Mouse (Mus musculus): Measurements from ENCODE around the gene Ankrd11. TPM values are rescaled to one million over a fixed set of nuclear protein-coding genes. Genes with fewer than 3 reads are reported as not detected.

The Ankrd11 gene
- 67.5 TPM for polyA plus RNA-seq (2014; fragmentation: Illumina TruSeq; extraction: RNeasy Lipid Tissue Mini Kit (QIAGEN cat#74804); ENCODE audit: low read depth, low replicate concordance)

DNA sequence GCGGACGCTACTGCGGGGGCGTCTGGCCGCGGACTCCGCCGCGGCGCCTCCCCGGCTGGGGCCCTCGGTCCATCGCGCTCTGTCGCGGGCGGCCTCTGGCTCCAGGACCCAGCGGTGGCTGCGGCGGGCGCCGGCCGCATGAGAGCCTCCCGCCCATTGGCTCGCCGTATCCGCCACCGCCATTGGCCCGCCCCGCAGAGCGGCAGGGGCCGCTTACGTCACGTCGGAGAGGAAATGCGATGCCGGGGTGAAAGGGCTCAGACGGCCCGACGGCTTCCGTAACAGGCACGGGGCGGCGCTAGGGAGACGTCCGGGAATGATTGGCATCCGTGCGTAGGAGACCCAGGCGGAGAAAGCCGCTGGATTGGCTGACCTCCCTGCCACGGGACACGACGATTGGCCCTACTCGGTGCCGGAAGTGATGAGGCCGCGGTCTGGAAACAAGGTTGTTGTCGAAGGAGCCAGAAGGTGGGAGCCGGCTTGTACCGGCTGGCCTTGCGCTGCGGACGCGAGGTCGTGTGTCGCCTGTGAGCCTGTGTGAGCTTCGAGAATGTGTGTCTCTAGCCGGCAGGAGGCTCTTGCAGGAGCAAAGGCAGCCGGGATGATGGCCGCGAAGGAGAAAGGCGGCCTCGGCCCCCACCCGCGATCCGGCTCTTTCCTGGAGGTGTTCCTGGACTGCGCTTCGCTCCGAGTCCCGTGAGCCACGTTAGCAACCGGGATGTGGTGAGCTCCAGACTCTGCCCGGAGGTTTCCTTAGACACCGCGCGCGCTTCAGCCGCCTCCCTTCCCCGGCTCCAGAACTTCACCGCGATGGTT is at the start of gene Ankrd11:
Gene Ankrd11, minus strand, starts transcription at position 120 of the 816 bp plus-strand sequence.

GRCm38 (mm10) chr8:123062721-123063120 is 20.6 kb upstream of the Ankrd11 start, which contains the start of gene Spg7:
Spg7 (plus strand) TSS chr8:123062942.

DNA sequence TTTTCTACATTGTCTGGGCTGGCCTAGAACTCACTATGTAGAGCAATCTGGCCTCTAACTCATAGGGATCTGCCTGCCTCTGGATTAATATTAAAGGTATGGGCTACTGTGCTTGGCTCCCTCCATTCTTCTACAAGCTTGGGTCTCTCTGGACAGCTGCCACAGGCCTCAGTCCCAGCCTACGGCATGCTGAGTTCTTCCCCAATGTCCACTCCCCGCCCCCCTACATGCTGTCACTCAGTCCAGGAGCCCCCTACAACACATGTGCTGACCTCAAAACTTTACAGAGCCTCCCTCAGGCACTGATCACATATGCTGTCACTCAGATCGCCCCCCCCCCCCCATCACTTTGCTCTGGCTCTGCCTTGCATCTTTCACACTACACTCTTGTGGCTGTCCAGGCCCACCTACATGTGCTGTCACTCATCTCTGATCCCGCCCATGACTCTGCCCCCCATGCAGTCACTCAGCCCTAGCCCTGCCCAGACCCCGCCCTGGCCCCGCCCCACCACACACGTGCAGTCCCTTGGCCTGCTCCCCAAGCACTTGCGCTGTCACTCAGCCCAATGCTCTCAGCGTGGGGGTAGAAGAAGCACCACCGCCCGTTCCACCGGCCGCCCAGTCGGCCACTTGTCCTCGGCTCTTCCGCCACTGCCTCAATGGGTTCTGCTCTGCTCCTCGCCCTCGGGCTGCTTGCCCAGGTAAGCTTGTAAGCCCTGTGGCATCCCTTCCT is 194.1 kb downstream of the Ankrd11 start, which contains the start of gene Cdh15:
Gene Cdh15, plus strand, starts transcription at position 138 of the 733 bp plus-strand sequence.

Other genes starting within 250 kb of the Ankrd11 start
- gene Cdh15, start 194.3 kb downstream of the Ankrd11 start, polyA plus RNA-seq (2014; fragmentation: Illumina TruSeq; extraction: RNeasy Lipid Tissue Mini Kit (QIAGEN cat#74804); ENCODE audit: low read depth, low replicate concordance): not detected
- gene Spg7, start 20.7 kb upstream of the Ankrd11 start, polyA plus RNA-seq (2014; fragmentation: Illumina TruSeq; extraction: RNeasy Lipid Tissue Mini Kit (QIAGEN cat#74804); ENCODE audit: low read depth, low replicate concordance): 32.2 TPM
- 71.7 TPM for gene Rpl13, start 60.1 kb upstream of the Ankrd11 start, polyA plus RNA-seq (2014; fragmentation: Illumina TruSeq; extraction: RNeasy Lipid Tissue Mini Kit (QIAGEN cat#74804); ENCODE audit: low read depth, low replicate concordance)
- not detected for gene Cpne7, start 75.1 kb upstream of the Ankrd11 start, polyA plus RNA-seq (2014; fragmentation: Illumina TruSeq; extraction: RNeasy Lipid Tissue Mini Kit (QIAGEN cat#74804); ENCODE audit: low read depth, low replicate concordance)
- gene Sult5a1, start 116.0 kb upstream of the Ankrd11 start, polyA plus RNA-seq (2014; fragmentation: Illumina TruSeq; extraction: RNeasy Lipid Tissue Mini Kit (QIAGEN cat#74804); ENCODE audit: low read depth, low replicate concordance): 0.99 TPM
- 17.1 TPM for gene Dpep1, start 144.0 kb upstream of the Ankrd11 start, polyA plus RNA-seq (2014; fragmentation: Illumina TruSeq; extraction: RNeasy Lipid Tissue Mini Kit (QIAGEN cat#74804); ENCODE audit: low read depth, low replicate concordance)
- gene Chmp1a, start 170.5 kb upstream of the Ankrd11 start, polyA plus RNA-seq (2014; fragmentation: Illumina TruSeq; extraction: RNeasy Lipid Tissue Mini Kit (QIAGEN cat#74804); ENCODE audit: low read depth, low replicate concordance): 9.4 TPM
- gene Spata33, start 170.6 kb upstream of the Ankrd11 start, polyA plus RNA-seq (2014; fragmentation: Illumina TruSeq; extraction: RNeasy Lipid Tissue Mini Kit (QIAGEN cat#74804); ENCODE audit: low read depth, low replicate concordance): 0.70 TPM
- gene Cdk10, start 182.6 kb upstream of the Ankrd11 start, polyA plus RNA-seq (2014; fragmentation: Illumina TruSeq; extraction: RNeasy Lipid Tissue Mini Kit (QIAGEN cat#74804); ENCODE audit: low read depth, low replicate concordance): 2.9 TPM
- gene Spata2l, start 194.0 kb upstream of the Ankrd11 start, polyA plus RNA-seq (2014; fragmentation: Illumina TruSeq; extraction: RNeasy Lipid Tissue Mini Kit (QIAGEN cat#74804); ENCODE audit: low read depth, low replicate concordance): 0.58 TPM
- 2.2 TPM for gene Zfp276, start 211.9 kb upstream of the Ankrd11 start, polyA plus RNA-seq (2014; fragmentation: Illumina TruSeq; extraction: RNeasy Lipid Tissue Mini Kit (QIAGEN cat#74804); ENCODE audit: low read depth, low replicate concordance)
- 1.9 TPM for gene Vps9d1, start 212.1 kb upstream of the Ankrd11 start, polyA plus RNA-seq (2014; fragmentation: Illumina TruSeq; extraction: RNeasy Lipid Tissue Mini Kit (QIAGEN cat#74804); ENCODE audit: low read depth, low replicate concordance)